Mouse (Mus musculus): Measurements from ENCODE around the gene Slc3a2. TPM values are rescaled to one million over a fixed set of nuclear protein-coding genes. Genes with fewer than 3 reads are reported as not detected.

Gene Slc3a2
- total and polyA plus RNA-seq, 3 experiments = 269 to 478 (median 284) TPM

- TF ChIP-seq MAX (IDR thresholded peaks at IDR 0.05; ENCODE audit: low read length) (peak; percentile 53; the same call in 1 of the 2 replicates), NELFE (IDR thresholded peaks at IDR 0.05; ENCODE audit: low read depth, low read length) (peak; percentile 97), ELF1 (IDR thresholded peaks at IDR 0.05; ENCODE audit: low read depth, low read length) (peak; percentile 47), USF1 (IDR thresholded peaks at IDR 0.05; ENCODE audit: low read depth, low read length) (no peak), MAZ (IDR thresholded peaks at IDR 0.05; ENCODE audit: low read depth, low read length) (peak; percentile 72; the same call in 1 of the 2 replicates), SMC3 (IDR thresholded peaks at IDR 0.05; ENCODE audit: low read depth, low read length) (peak; percentile 14; the same call in 1 of the 2 replicates), CHD1 (IDR thresholded peaks at IDR 0.05; ENCODE audit: low read depth, low read length) (peak; percentile 80), HCFC1 (IDR thresholded peaks at IDR 0.05; ENCODE audit: low read depth, low read length) (peak; percentile 13), SIN3A (IDR thresholded peaks at IDR 0.05; ENCODE audit: low read length) (peak; percentile 73), MEF2A (IDR thresholded peaks at IDR 0.05; ENCODE audit: borderline replicate concordance, low read depth, low read length) (peak; percentile 52; the same call in 1 of the 2 replicates), RCOR1 (conservative IDR thresholded peaks at IDR 0.05; ENCODE audit: low read depth, low read length) (no peak), ZC3H11A (IDR thresholded peaks at IDR 0.05; ENCODE audit: low read depth, low read length) (no peak), ZNF384 (IDR thresholded peaks at IDR 0.05; ENCODE audit: low read depth, low read length) (0 out of 2 replicates have a peak, but pooled peaks have one; percentile 59), PAX5 (IDR thresholded peaks at IDR 0.05; ENCODE audit: low read length) (no peak), POLR2AphosphoS2 (IDR thresholded peaks at IDR 0.05; ENCODE audit: low read depth, low read length) (peak; percentile 89), MYC (IDR thresholded peaks at IDR 0.05; ENCODE audit: low read depth, low read length) (peak; percentile 17; the same call in 1 of the 2 replicates), ZKSCAN1 (IDR thresholded peaks at IDR 0.05; ENCODE audit: borderline replicate concordance, low read depth, low read length) (no peak), TCF12 (IDR thresholded peaks at IDR 0.05; ENCODE audit: low read depth, low read length) (peak; percentile 58), RAD21 (IDR thresholded peaks at IDR 0.05; ENCODE audit: low read depth, low read length) (peak; percentile 25)
These were observed 9.7 kb downstream of the Slc3a2 start (continued) for GRCm38 (mm10) chr19:8713306-8713996.

GRCm38 (mm10) chr19:8712870-8713305, 10.3 kb downstream of the Slc3a2 start:
- peak overlapping the region; percentile 96 for H3K9ac ChIP-seq (ENCODE audit: insufficient read depth, low read depth)
- H3K36me3 ChIP-seq (replicated peaks in 1 of 2; ENCODE audit: control insufficient read depth in 1 of 2, insufficient read depth in 1 of 2, low read length in 1 of 2) = peaks cover 37 to 49% of the 10 kb centered on the region in 2 experiments
- no peaks in the 10 kb centered on the region for H3K9me3 ChIP-seq (replicated peaks; ENCODE audit: low read length)
- H3K4me2 ChIP-seq (ENCODE audit: insufficient read depth, low read depth, poor library complexity, severe bottlenecking) = peak overlapping the region; percentile 86; the same call in 1 of the 2 replicates
- dilution Hi-C loops (cut with MboI; ENCODE audit: extremely low pct_ligation_motif_present, extremely low pct_unique_long_range_greater_than_20kb, low sequenced_read_pairs) (no loop called here), in situ Hi-C loops (cut with MboI; ENCODE audit: low pct_ligation_motif_present, low pct_unique_long_range_greater_than_20kb, low sequenced_read_pairs) (no loop called here)
- peak overlapping the region; percentile 96 for H3K27ac ChIP-seq (ENCODE audit: insufficient read depth, low read depth)
- H3K79me2 ChIP-seq (replicated peaks; ENCODE audit: control insufficient read depth, extremely low read depth, insufficient read depth, poor library complexity, severe bottlenecking) = peaks cover 33% of the 10 kb centered on the region
- DNase-seq (ENCODE audit: extremely low read depth) = peak; percentile 96
- peak; percentile 23; the same call in 1 of the 2 replicates for TF ChIP-seq TBP (conservative IDR thresholded peaks at IDR 0.05; ENCODE audit: low read depth, low read length)
- no peak for TF ChIP-seq E2F4 (IDR thresholded peaks at IDR 0.05; ENCODE audit: insufficient replicate concordance, low read depth, low read length)
- TF ChIP-seq POLR2A (IDR thresholded peaks at IDR 0.05; ENCODE audit: low read depth, low read length) = peak; percentile 44
- TF ChIP-seq TCF12 (IDR thresholded peaks at IDR 0.05; ENCODE audit: low read depth, low read length) = 0 out of 2 replicates have a peak, but pooled peaks have one; percentile 3
- peak; percentile 39; the same call in 1 of the 2 replicates for TF ChIP-seq ELF1 (IDR thresholded peaks at IDR 0.05; ENCODE audit: low read depth, low read length)
- no peak for TF ChIP-seq SMC3 (IDR thresholded peaks at IDR 0.05; ENCODE audit: low read depth, low read length)
- TF ChIP-seq SIN3A (IDR thresholded peaks at IDR 0.05; ENCODE audit: low read length) = peak; percentile 67; the same call in 1 of the 2 replicates
- peak; percentile 40; the same call in 1 of the 2 replicates for TF ChIP-seq BHLHE40 (IDR thresholded peaks at IDR 0.05; ENCODE audit: low read depth, low read length)
- TF ChIP-seq CHD1 (IDR thresholded peaks at IDR 0.05; ENCODE audit: low read depth, low read length) = 0 out of 2 replicates have a peak, but pooled peaks have one; percentile 16
- TF ChIP-seq MYC (IDR thresholded peaks at IDR 0.05; ENCODE audit: low read depth, low read length) = peak; percentile 97
- TF ChIP-seq CHD2 (IDR thresholded peaks at IDR 0.05; ENCODE audit: low read length) = peak; percentile 76
- no peak for TF ChIP-seq UBTF (IDR thresholded peaks at IDR 0.05; ENCODE audit: low read depth, low read length)
- TF ChIP-seq MAX (IDR thresholded peaks at IDR 0.05; ENCODE audit: low read length) = peak; percentile 93
- peak; percentile 24 for TF ChIP-seq MXI1 (IDR thresholded peaks at IDR 0.05; ENCODE audit: low read depth, low read length)
- no peak for TF ChIP-seq NELFE (IDR thresholded peaks at IDR 0.05; ENCODE audit: low read depth, low read length)
- TF ChIP-seq ZNF384 (IDR thresholded peaks at IDR 0.05; ENCODE audit: low read depth, low read length) = peak; percentile 89
- TF ChIP-seq MAFK (IDR thresholded peaks at IDR 0.05; ENCODE audit: insufficient replicate concordance, low read length) = peak; percentile 94
- TF ChIP-seq USF1 (IDR thresholded peaks at IDR 0.05; ENCODE audit: low read depth, low read length) = no peak
- peak; percentile 73 for TF ChIP-seq ETS1 (conservative IDR thresholded peaks at IDR 0.05; ENCODE audit: low read depth, low read length)
- TF ChIP-seq KAT2A (IDR thresholded peaks at IDR 0.05; ENCODE audit: insufficient replicate concordance, low read length) = peak; percentile 10; the same call in 1 of the 2 replicates
- peak; percentile 12; the same call in 1 of the 2 replicates for TF ChIP-seq HCFC1 (IDR thresholded peaks at IDR 0.05; ENCODE audit: low read depth, low read length)
- H3K27me3 ChIP-seq (replicated peaks) = no peaks in the 10 kb centered on the region
- H3K4me3 ChIP-seq (replicated peaks in 1 of 3; ENCODE audit: low read depth in 2 of 3, low read length in 2 of 3, poor library complexity in 1 of 3) = peak overlapping the region; percentile 73 to 99 (median 89)
- peaks cover 0 to 59% of the 10 kb centered on the region in 2 experiments; a peak in 2 of 4 replicates for H3K4me1 ChIP-seq (ENCODE audit: control insufficient read depth in 1 of 2, insufficient read depth in 2 of 2)

Measured in CH12.LX (cell line).